Mouse (Mus musculus) hematopoietic stem cell, adult 5-6 weeks (primary cell): Measurements from ENCODE around the gene Akt2. TPM values are rescaled to one million over a fixed set of nuclear protein-coding genes. Genes with fewer than 3 reads are reported as not detected.
A peak's percentile ranks its signal among the peaks of the same experiment; 100 is the strongest.

Experiments used
- ATAC-seq, 2 experiments: fragments of 125-278 bp in 1 of 2; replicated peaks in 1 of 2; 2 replicates each; pipeline ENCODE4 v1.8.0; 2016 to 2017; ENCODE audit warnings: inconsistent platforms in 2 of 2, mild to moderate bottlenecking in 2 of 2, moderate number of reproducible peaks in 2 of 2, low read depth in 1 of 2, moderate TSS enrichment in 1 of 2; ENCODE audit not compliant: low FRiP score in 2 of 2, poor library complexity in 2 of 2, severe bottlenecking in 2 of 2, insufficient read depth in 1 of 2, low TSS enrichment in 1 of 2
- total RNA-seq: library from RNA; stranded (forward); fragments of 172-1452, 232-1000 nt; gene quantifications from 2 replicates; pipeline ENCODE4 v1.2.3, GENCODE M21; 2017

Gene Akt2
- 56.0 and 63.1 TPM in 2 replicates for total RNA-seq

GRCm38 (mm10) chr7:27591266-27592216, at the start of gene Akt2:
Akt2 (plus strand) TSS chr7:27591552.
- ATAC-seq = peak; percentile 71 to 82

GRCm38 (mm10) chr7:27541922-27542321, 49.4 kb upstream of the Akt2 start:
- no peak for ATAC-seq

GRCm38 (mm10) chr7:27542392-27543033, 48.8 kb upstream of the Akt2 start:
- ATAC-seq = peak; percentile 48 to 68

GRCm38 (mm10) chr7:27543065-27543464, 48.3 kb upstream of the Akt2 start:
- ATAC-seq = no peak

- ATAC-seq = no peak
Observed at GRCm38 (mm10) chr7:27543851-27544250, 47.5 kb upstream of the Akt2 start.

GRCm38 (mm10) chr7:27544675-27545370, 46.5 kb upstream of the Akt2 start:
- ATAC-seq = peak; percentile 80 to 83

- ATAC-seq = no peak
Observed at GRCm38 (mm10) chr7:27549597-27549996, 41.8 kb upstream of the Akt2 start.

- ATAC-seq = no peak
Observed at GRCm38 (mm10) chr7:27552070-27552469, 39.3 kb upstream of the Akt2 start.

DNA sequence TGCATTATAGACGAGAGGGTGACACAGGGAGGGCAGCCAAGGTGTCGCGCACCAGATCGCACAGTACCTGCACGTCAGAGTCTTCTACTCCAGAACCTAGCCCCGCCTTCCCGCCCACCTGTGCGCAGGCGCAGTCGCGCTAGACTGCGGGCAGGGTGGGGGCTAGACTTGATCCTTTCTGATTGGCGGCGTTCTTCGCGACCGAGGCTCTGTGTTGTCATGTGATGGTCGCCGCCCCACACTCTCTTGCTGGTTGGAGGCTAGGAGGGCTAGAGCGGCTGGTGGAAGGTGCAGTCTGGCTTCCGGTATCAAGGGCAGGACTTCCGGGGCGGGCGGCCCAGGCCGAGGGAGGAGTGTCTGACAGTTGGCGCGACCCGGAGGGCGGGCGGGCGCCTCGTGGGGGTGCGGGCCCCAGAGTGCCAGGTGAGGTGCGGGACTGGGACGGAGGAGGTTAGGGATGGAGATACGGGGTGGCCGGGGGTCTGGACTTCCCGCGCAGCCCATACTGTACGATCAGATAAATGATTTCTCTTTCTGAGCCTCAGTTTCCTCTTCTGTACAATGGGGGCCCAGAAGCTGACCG, 38.3 kb upstream of the Akt2 start, which contains the start of the genes Pld3 and 2310022A10Rik:
TSS of gene Pld3 (minus strand) at position 288 of the 583 bp plus-strand sequence.
TSS of gene 2310022A10Rik (plus strand) at position 303 of the 583 bp plus-strand sequence.
- peak; percentile 100 for ATAC-seq

DNA sequence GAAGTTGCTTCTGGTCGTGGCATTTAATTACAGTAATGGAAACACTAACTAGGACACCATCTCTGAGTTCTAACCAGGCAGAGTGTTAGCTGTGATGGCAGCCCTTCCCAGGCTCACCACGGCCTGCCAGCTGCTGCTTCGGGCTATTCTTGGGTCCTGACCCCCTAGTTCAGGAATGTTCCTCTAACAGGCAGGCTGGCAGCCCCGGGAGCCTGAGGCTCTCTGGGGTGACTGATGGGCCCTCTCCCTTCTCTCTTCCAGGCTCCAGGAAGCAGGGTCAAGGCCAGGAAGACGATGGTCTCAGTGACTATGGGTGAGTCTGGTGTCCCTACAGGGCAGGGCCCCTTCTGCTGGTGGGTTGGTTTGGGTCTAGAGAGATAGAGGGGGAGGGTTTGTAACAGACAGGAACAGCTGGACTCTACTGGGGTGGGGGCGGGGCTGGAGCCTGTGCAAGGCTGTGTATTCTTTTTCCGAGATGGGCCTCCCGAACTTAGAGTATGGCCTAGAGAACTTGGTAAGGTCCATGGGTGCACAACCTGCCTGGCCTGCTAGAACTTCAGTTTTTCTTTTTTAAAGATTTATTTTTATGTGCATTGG, 31.0 kb upstream of the Akt2 start:
- ATAC-seq = no peak

DNA sequence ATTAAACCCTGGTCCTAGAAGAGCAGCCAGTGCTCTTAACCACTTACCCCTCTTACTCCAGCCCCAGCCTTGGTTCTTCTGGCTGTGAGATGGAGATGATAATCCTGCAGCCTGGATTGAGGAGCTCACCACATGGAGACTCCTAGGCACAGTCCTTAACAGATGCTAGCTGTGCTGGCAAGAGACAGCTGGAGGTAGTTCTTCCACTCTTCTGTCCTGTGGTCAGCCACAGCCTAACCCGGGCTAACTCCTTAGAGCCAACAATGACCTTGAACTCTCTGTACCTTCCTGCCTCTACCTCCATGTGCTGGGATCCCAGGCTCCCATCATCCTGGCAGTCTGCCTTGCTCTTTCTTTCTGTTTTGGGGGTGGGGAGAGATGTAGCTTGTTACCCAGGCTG, 30.4 kb upstream of the Akt2 start:
- no peak for ATAC-seq

- ATAC-seq = no peak
Observed at GRCm38 (mm10) chr7:27569580-27570224, 21.6 kb upstream of the Akt2 start.

DNA sequence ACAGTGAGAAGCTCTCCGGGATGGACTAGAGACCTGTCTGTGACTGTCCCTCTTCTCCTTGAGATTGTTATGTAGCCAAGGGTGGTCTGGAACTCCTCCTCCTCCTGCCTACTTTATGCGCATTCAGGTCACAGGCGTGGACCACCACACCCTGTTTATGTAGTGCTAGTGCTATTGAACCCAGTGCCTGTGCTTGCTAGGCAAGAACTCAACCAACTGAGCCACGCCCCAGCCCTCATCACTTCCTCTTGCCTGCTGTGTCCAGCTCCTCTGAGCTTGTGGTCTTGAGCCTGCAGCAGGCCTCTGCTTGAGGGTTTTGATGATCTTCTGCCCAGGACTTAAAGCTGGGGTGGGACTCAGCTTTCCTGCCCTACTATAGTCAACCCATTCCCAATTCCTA, 19.2 kb upstream of the Akt2 start:
- no peak for ATAC-seq

GRCm38 (mm10) chr7:27574124-27574880, 17.1 kb upstream of the Akt2 start:
- ATAC-seq = no peak

- peak; percentile 80 to 83 for ATAC-seq
Observed at GRCm38 (mm10) chr7:27576914-27577313, 14.4 kb upstream of the Akt2 start.

- ATAC-seq = no peak
Observed at GRCm38 (mm10) chr7:27577589-27577988, 13.8 kb upstream of the Akt2 start.
